Mouse (Mus musculus) embryo, embryonic 11.5 days (tissue): ENCODE measurements around the gene Xpnpep1.
A peak's percentile ranks its signal among the peaks of the same experiment; 100 is the strongest.

Experiments used
- DNase-seq: peaks from one replicate; pipeline ENCODE4 v3.0.0-alpha.2; 2012; ENCODE audit warnings: low read depth, low spot score

Xpnpep1 gene

GRCm38 (mm10) chr19:53040164-53041132 is at the start of gene Xpnpep1:
Gene Xpnpep1 (minus strand): TSS chr19:53040214.
- no peak for DNase-seq

GRCm38 (mm10) chr19:53087268-53088143 is 47.5 kb upstream of the Xpnpep1 start:
- no peak for DNase-seq

- no peak for DNase-seq
Observed at GRCm38 (mm10) chr19:53086861-53087260, 46.8 kb upstream of the Xpnpep1 start.

DNA sequence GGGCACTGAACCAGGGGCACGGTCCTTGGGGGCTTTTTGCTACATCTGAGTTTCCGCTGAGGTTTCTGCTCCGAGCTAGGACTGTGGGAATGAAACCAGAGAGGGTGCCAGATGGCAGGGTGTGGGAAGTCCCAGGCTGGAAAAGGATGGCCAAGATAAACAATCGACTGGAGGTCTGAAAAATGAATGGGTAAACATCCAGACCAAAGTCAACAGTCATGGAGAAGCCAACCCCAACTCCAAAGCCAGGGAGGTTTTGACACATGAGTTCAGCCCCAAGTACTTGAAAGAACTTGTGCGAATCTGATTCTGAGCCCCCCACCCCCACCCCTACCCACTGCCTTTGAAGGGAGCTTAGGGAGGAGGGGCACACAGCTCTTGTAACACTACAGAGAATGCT is 44.7 kb upstream of the Xpnpep1 start:
- DNase-seq = no peak

DNA sequence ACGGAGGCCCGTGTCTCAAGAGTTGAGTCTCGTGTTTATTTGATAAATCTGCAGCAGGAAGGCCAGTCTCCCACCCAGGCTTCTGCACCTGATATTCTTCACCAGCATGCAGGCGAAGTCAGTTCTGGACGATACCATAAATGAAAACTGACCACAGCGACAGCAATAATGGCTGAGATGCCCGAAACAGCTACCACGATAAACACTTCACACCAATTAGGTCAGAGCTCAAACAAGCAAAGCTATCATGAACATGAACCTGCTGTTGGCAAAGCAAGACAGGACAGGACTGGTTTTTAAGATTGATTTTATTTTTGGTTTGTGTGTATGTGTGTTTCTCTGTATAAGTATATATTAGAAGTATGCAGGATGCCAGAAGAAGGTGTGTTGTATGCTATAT is 42.8 kb upstream of the Xpnpep1 start:
- DNase-seq = no peak

- DNase-seq = no peak
Observed at GRCm38 (mm10) chr19:53081339-53081738, 41.3 kb upstream of the Xpnpep1 start.

GRCm38 (mm10) chr19:53080921-53081320 is 40.9 kb upstream of the Xpnpep1 start:
- DNase-seq = peak; percentile 56

- no peak for DNase-seq
Observed at GRCm38 (mm10) chr19:53080487-53080886, 40.5 kb upstream of the Xpnpep1 start.

GRCm38 (mm10) chr19:53080026-53080425 is 40.0 kb upstream of the Xpnpep1 start:
- DNase-seq = no peak

DNA sequence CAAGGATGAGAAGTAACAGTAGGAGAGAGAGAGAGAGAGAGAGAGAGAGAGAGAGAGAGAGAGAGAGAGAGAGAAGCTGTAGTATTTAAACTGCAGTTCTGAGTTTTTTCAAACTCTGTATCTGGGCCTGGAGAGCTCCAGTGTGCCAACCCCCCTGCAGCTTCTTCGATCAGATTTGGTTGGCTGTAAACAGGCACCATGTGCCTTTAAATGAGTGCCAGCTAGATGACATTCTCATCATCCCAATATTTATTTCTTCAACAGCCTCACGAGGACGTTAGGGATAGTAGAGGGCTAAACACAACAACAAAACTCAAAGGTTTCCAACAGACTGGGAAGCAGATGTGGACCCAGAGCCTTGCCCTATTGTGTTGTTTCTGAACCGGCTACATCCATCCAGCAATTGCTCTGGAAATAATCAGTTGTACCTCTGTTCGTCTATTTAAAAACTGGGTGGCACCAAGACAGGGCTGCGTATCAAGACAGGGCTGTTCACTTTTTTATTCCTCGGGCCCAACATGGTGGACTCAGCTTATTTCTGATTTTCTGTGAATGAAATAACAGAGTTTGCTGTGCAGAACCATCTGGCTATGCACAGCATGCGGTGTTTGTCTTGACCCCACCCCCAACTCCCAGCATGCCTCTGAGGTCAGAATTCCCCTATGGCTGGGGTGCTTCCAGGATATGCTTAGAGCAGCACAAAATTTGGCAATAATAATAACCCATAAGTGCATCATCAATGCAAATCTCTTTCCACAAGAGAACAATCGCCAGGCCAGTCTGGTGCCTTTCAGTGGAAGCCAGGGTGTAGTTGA is 38.5 kb upstream of the Xpnpep1 start:
- DNase-seq = no peak

DNA sequence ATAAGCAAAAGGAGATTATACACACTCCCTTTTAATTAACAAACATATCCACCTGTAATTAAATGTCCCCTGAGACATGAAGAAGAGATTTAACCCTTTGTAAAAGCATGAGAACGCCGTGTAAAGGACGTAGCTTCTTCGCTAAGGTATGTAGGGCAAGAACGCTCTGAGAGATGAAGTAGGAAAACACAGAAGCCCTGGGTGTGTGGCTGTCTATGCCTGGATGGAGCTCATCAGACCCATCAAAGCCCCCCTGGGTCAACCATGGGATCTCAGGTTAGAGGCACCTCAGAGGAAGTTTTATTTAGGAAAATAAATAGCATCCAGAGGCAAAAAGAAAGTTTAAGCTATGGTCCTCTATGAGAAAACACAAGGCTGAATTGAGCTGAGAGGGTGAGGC is 37.3 kb upstream of the Xpnpep1 start:
- DNase-seq = no peak

DNA sequence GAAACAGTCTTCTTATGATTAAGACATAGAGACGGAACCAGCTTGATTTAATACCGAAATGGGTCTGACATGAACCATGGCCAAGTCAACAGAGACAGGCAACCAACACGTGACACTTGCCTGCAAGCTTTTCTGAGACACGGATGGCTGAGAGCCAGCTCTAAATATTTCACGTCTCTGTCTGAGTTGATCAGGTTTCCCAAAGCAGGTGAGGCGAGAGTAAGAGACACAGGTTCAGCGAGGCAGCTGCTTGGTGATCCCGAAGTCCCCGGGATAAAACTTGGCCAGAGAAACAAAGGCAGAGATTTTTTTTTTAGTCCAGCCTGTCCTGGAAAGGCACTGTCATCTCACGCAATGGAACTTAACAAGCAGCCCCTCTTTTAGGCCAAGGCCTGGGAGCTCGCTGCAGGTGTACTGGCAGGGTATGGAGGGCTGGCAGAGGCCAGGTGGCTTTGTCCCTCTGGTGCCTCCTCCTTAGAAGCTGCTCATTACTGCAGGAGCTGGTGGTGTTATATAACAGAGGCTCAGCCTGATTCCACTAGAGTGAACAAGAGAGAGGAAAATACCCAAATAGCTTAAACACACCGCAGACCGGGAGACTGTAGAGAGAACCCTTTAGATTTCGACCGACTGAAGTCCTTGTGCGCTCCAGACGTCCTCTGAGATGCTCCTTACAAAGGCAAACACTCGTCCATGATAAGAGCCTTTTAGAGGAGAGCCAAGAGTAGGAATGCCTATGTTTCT is 36.4 kb upstream of the Xpnpep1 start:
- DNase-seq = no peak

GRCm38 (mm10) chr19:53075896-53076237 is 35.9 kb upstream of the Xpnpep1 start:
- no peak for DNase-seq

- no peak for DNase-seq
Observed at GRCm38 (mm10) chr19:53074899-53075722, 35.1 kb upstream of the Xpnpep1 start.

- DNase-seq = no peak
Observed at GRCm38 (mm10) chr19:53073521-53073920, 33.5 kb upstream of the Xpnpep1 start.

DNA sequence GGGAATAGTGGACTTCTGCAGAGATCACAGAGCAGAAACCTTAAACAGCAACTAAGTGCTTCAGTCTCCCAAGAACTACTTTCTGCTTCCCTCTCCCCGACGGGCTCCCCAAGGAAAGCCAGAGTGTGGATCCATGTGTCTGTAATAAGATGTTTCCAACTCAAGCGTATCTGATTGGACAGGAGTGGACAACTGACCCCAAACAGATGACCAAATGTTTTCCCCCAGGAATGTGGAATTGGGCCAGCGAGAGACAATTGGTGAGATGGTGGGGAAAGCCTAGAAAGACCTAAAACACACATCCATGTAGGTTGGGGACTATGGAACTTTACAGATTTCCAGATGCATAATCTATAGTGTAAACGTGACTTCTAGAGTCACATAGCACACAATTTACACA is 32.4 kb upstream of the Xpnpep1 start:
- DNase-seq = no peak

GRCm38 (mm10) chr19:53071651-53072050 is 31.6 kb upstream of the Xpnpep1 start:
- DNase-seq = no peak

GRCm38 (mm10) chr19:53070870-53071269 is 30.9 kb upstream of the Xpnpep1 start:
- no peak for DNase-seq

GRCm38 (mm10) chr19:53069451-53069850 is 29.4 kb upstream of the Xpnpep1 start:
- no peak for DNase-seq

GRCm38 (mm10) chr19:53066934-53067333 is 26.9 kb upstream of the Xpnpep1 start:
- no peak for DNase-seq
